Mouse (Mus musculus) heart, adult 2 months (tissue): ENCODE results near the gene 1810024B03Rik. TPM values are rescaled to one million over a fixed set of nuclear protein-coding genes. Genes with fewer than 3 reads are reported as not detected.

ENCODE experiments used
- DNase-seq, 2 experiments: peaks; one replicate each; pipeline ENCODE4 v3.0.0; 2021
- H3K27ac ChIP-seq: fragments of 200-600 bp; 2 replicates; pipeline ENCODE4 v1.8.1; 2022
- H3K27me3 ChIP-seq: fragments of 200-500 bp; 2 replicates; pipeline ENCODE4 v1.6.1; 2012; ENCODE audit warnings: mild to moderate bottlenecking, low read length, inconsistent platforms, mixed read lengths; ENCODE audit not compliant: control insufficient read depth, insufficient read depth
- H3K36me3 ChIP-seq: fragments of 200-500 bp; 2 replicates; pipeline ENCODE4 v1.6.1; 2012; ENCODE audit warnings: low read length, inconsistent platforms; ENCODE audit not compliant: control insufficient read depth, insufficient read depth
- H3K4me1 ChIP-seq: fragments of 200-500 bp; 2 replicates; pipeline ENCODE4 v1.6.1; 2011; ENCODE audit warnings: low read length; ENCODE audit not compliant: control insufficient read depth, insufficient read depth
- H3K4me3 ChIP-seq: fragments of 200-600 bp; 2 replicates; pipeline ENCODE4 v1.8.1; 2022
- H3K79me2 ChIP-seq: fragments of 200-500 bp; replicated peaks from 2 replicates; pipeline ENCODE4 v1.6.1; 2012; ENCODE audit warnings: mild to moderate bottlenecking, inconsistent platforms, low read length, moderate library complexity, mixed read lengths; ENCODE audit not compliant: control insufficient read depth, insufficient read depth
- H3K9ac ChIP-seq: fragments of 200-500 bp; 2 replicates; pipeline ENCODE4 v1.6.1; 2012; ENCODE audit warnings: low read depth, mild to moderate bottlenecking, control low read depth, inconsistent platforms, low read length, mixed read lengths
- CTCF ChIP-seq: fragments of 200-600 bp; IDR thresholded peaks from 2 replicates; pipeline ENCODE4 v1.8.1; 2022; ENCODE audit warnings: antibody characterized with exemption, mild to moderate bottlenecking, moderate library complexity
- EP300 ChIP-seq: fragments of 200-500 bp; IDR thresholded peaks from 2 replicates; pipeline ENCODE4 v1.6.1; 2011; ENCODE audit warnings: low read depth, low read length, control low read depth; ENCODE audit not compliant: insufficient read depth
- POLR2A ChIP-seq: fragments of 200-500 bp; IDR thresholded peaks from 2 replicates; pipeline ENCODE4 v1.6.1; 2011; ENCODE audit warnings: mild to moderate bottlenecking, low read depth, low read length, control low read depth; ENCODE audit not compliant: insufficient read depth
- WGBS: fragments of 180-500 bp; shearing (Covaris S2); methylation state at CpG from one replicate; pipeline ENCODE4 v1.1.7; 2018; 5-methylcytosine and 5-hydroxymethylcytosine counted together
- intact Hi-C: fragments of 180-260 bp; cut with DNase I; formaldehyde crosslinking; loops from one replicate; pipeline ENCODE4 v1.15.1; 2025
- polyA plus RNA-seq: library from polyadenylated mRNA; depleted of rRNA; stranded (reverse); fragments of >200 nt; gene quantifications from 2 replicates; pipeline ENCODE4 v1.2.3, GENCODE M21; 2012
- total RNA-seq, 2 experiments: library from RNA; stranded (reverse); gene quantifications; 2 replicates each; pipeline ENCODE4 v1.2.3; 2021

1810024B03Rik gene
- total and polyA plus RNA-seq, 3 experiments, result 0.36 to 0.94 (median 0.60) TPM

- H3K36me3 ChIP-seq, result peaks cover 21% of the 10 kb centered on the region
- DNase-seq, result no peak
- peaks cover 4% of the 10 kb centered on the region; the same call in 1 of the 2 replicates for H3K79me2 ChIP-seq
- H3K9ac ChIP-seq, result no peak overlapping the region
- TF ChIP-seq EP300 (no peak), POLR2A (no peak), CTCF (no peak)
- peak overlapping the region; percentile 15 for H3K27ac ChIP-seq
- H3K4me3 ChIP-seq, result no peak overlapping the region
- H3K4me1 ChIP-seq, result peaks cover 12% of the 10 kb centered on the region
- no peaks in the 10 kb centered on the region for H3K27me3 ChIP-seq
- intact Hi-C loops, result loop anchor here (10.0 kb wide), 1 partner anchor 333 kb away; the partner anchor contains the start of genes Mrps5 and Zfp661
- 32% methylated on average over 3 of the region's 3 CpGs for WGBS
Measured at GRCm38 (mm10) chr2:127251457-127251856, 43.4 kb upstream of the 1810024B03Rik start.

GRCm38 (mm10) chr2:127250291-127251008, 42.4 kb upstream of the 1810024B03Rik start:
- Histone ChIP-seq H3K27ac (peak overlapping the region; percentile 36), H3K4me3 (no peak overlapping the region), H3K79me2 (peaks cover 4% of the 10 kb centered on the region; the same call in 1 of the 2 replicates), H3K27me3 (no peaks in the 10 kb centered on the region), H3K4me1 (peaks cover 12% of the 10 kb centered on the region), H3K36me3 (peaks cover 21% of the 10 kb centered on the region), H3K9ac (peak overlapping the region; percentile 8; the same call in 1 of the 2 replicates)
- no peak for DNase-seq
- TF ChIP-seq CTCF (no peak), POLR2A (no peak), EP300 (no peak)
- intact Hi-C loops, result loop anchor here (10.0 kb wide), 1 partner anchor 334 kb away; the partner anchor contains the start of genes Mrps5 and Zfp661
- 71% methylated on average over 9 of the region's 9 CpGs for whole genome bisulfite sequencing

GRCm38 (mm10) chr2:127248334-127249004, 40.4 kb upstream of the 1810024B03Rik start:
- Histone ChIP-seq H3K4me1 (peaks cover 12% of the 10 kb centered on the region), H3K4me3 (peak overlapping the region; percentile 97), H3K36me3 (peaks cover 21% of the 10 kb centered on the region), H3K27ac (peak overlapping the region; percentile 93), H3K27me3 (no peaks in the 10 kb centered on the region), H3K9ac (peak overlapping the region; percentile 86), H3K79me2 (peaks cover 4% of the 10 kb centered on the region; the same call in 1 of the 2 replicates)
- intact Hi-C loops, result loop anchor here (1.0 to 5.0 kb wide), 2 partner anchors 22 to 89 kb away; partner anchors contain the start of genes Astl, Dusp2 and Stard7
- 1% methylated on average over 39 of the region's 39 CpGs for WGBS
- peak; percentile 50 to 57 for DNase-seq
- no peak for TF ChIP-seq EP300
- TF ChIP-seq CTCF, result peak; percentile 40

- intact Hi-C loops, result loop anchor here (1.0 to 5.0 kb wide), 3 partner anchors 23 to 90 kb away; partner anchors contain the start of genes 1810024B03Rik, Astl, Dusp2 and Snrnp200
- TF ChIP-seq EP300 (0 out of 2 replicates have a peak, but pooled peaks have one; percentile 15), POLR2A (peak; percentile 88), CTCF (0 out of 2 replicates have a peak, but pooled peaks have one; percentile 10)
- peaks cover 4% of the 10 kb centered on the region; the same call in 1 of the 2 replicates for H3K79me2 ChIP-seq
- H3K27ac ChIP-seq, result peak within 1 kb of the TSS; percentile 93
- H3K36me3 ChIP-seq, result peaks cover 19% of the 10 kb centered on the region
- peak within 1 kb of the TSS; percentile 86 for H3K9ac ChIP-seq
- WGBS, result under 1% methylated on average over 53 of the region's 53 CpGs
- peaks cover 12% of the 10 kb centered on the region for H3K4me1 ChIP-seq
- peak; percentile 96 to 99 for DNase-seq
- no peaks in the 10 kb centered on the region for H3K27me3 ChIP-seq
- peak within 1 kb of the TSS; percentile 97 for H3K4me3 ChIP-seq
Measured at GRCm38 (mm10) chr2:127247592-127248333, 39.7 kb upstream of the 1810024B03Rik start, which contains the start of the genes Ciao1 and Tmem127. Ciao1 (minus strand) TSS chr2:127247816. Tmem127 (plus strand) TSS chr2:127247908.

- Histone ChIP-seq H3K36me3 (peaks cover 1% of the 10 kb centered on the region; the same call in 1 of the 2 replicates), H3K9ac (no peak overlapping the region), H3K4me3 (no peak overlapping the region), H3K27me3 (no peaks in the 10 kb centered on the region), H3K79me2 (no peaks in the 10 kb centered on the region), H3K27ac (no peak overlapping the region), H3K4me1 (peaks cover 2% of the 10 kb centered on the region; the same call in 1 of the 2 replicates)
- intact Hi-C loops, result no loop called here
- DNase-seq, result no peak
- 93% methylated on average over 2 of the region's 2 CpGs for WGBS
- TF ChIP-seq POLR2A (no peak), CTCF (no peak), EP300 (no peak)
Measured at GRCm38 (mm10) chr2:127240065-127240464, 32.0 kb upstream of the 1810024B03Rik start.
